Mouse (Mus musculus) stomach, postnatal 0 days (tissue): ENCODE results near the gene Ispd. TPM values are rescaled to one million over a fixed set of nuclear protein-coding genes. Genes with fewer than 3 reads are reported as not detected.

ENCODE experiments used
- ATAC-seq: fragments of 200-750 bp; cut with Nextera tagmentation; 2 replicates; pipeline ENCODE4 v1.8.0; 2017; ENCODE audit not compliant: low FRiP score, low TSS enrichment
- DNase-seq: peaks from one replicate; pipeline ENCODE4 v3.0.0-alpha.2; 2016; ENCODE audit warnings: low spot score
- H3K27ac ChIP-seq: fragments of 300-500 bp; sonication (generic); replicated peaks from 2 replicates; pipeline ENCODE4 v1.5.1; 2014; ENCODE audit warnings: mild to moderate bottlenecking, control low read depth
- H3K27me3 ChIP-seq: fragments of 300-500 bp; sonication (generic); 2 replicates; pipeline ENCODE4 v1.6.1; 2014; ENCODE audit warnings: low read length; ENCODE audit not compliant: control insufficient read depth, insufficient read depth
- H3K36me3 ChIP-seq: fragments of 300-500 bp; sonication (generic); 2 replicates; pipeline ENCODE4 v1.6.1; 2014; ENCODE audit warnings: low read length, mixed read lengths; ENCODE audit not compliant: control insufficient read depth, insufficient read depth
- H3K4me1 ChIP-seq: fragments of 300-500 bp; sonication (generic); replicated peaks from 2 replicates; pipeline ENCODE4 v1.6.1; 2014; ENCODE audit warnings: antibody characterized with exemption; ENCODE audit not compliant: control insufficient read depth, insufficient read depth
- H3K4me2 ChIP-seq: fragments of 300-500 bp; sonication (generic); replicated peaks from 2 replicates; pipeline ENCODE4 v1.6.1; 2014; ENCODE audit warnings: low read depth, mild to moderate bottlenecking, control low read depth, moderate library complexity
- H3K4me3 ChIP-seq: fragments of 300-500 bp; sonication (generic); 2 replicates; pipeline ENCODE4 v1.5.1; 2014; ENCODE audit warnings: low read depth, low read length, control low read depth
- H3K9ac ChIP-seq: fragments of 300-500 bp; sonication (generic); 2 replicates; pipeline ENCODE4 v1.6.1; 2014; ENCODE audit warnings: mild to moderate bottlenecking, low read length, control low read depth, mixed read lengths
- H3K9me3 ChIP-seq: fragments of 300-500 bp; sonication (generic); 2 replicates; pipeline ENCODE4 v1.6.1; 2016; ENCODE audit warnings: low read length; ENCODE audit not compliant: control insufficient read depth
- CTCF ChIP-seq: IDR thresholded peaks from 2 replicates; pipeline ENCODE4 v1.5.1; 2016; ENCODE audit warnings: antibody characterized with exemption, low read depth, mild to moderate bottlenecking, moderate library complexity
- EP300 ChIP-seq: optimal IDR thresholded peaks from 2 replicates; pipeline ENCODE3; 2016; ENCODE audit warnings: antibody characterized with exemption
- WGBS: fragments of 180-500 bp; shearing (Covaris S2); extraction: QIAGEN DNeasy Blood & Tissue Kit; methylation state at CpG from one replicate; pipeline ENCODE4 v1.1.7; 2014; 5-methylcytosine and 5-hydroxymethylcytosine counted together
- polyA plus RNA-seq: library from polyadenylated mRNA; unstranded; fragments of >200 nt; fragmentation: Nextera tagmentation; extraction: Ambion mirVana; gene quantifications from 2 replicates; pipeline ENCODE4 v1.2.1, GENCODE M21; 2015

Gene Ispd
- polyA plus RNA-seq, 1 experiment from 2014 or later, result 4.1 TPM

- H3K4me2 ChIP-seq, result no peak overlapping the region
Measured at GRCm38 (mm10) chr12:36681779-36682178, 300.5 kb downstream of the Ispd start.

DNA sequence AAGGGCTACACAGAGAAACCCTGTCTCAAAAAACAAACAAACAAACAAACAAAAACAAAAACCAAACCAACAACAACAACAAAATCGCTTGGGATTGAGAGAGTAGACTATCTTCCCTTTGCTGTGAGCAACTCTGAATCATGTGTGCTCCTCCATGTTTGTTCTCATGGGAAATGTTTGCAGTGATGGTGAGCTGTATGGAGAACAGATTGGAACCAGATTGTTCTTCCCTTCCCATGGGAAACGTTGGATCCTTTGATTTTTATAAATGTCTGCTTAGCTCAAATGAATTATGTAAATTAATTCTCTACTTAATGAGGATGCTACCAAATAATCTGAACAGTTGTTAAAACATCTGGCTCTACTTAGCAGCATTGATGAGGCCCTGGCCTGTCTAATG lies 312.8 kb downstream of the Ispd start:
- TF ChIP-seq EP300 (no peak), CTCF (no peak)
- H3K4me2 ChIP-seq, result no peak overlapping the region
- no peaks in the 10 kb centered on the region for H3K27me3 ChIP-seq
- H3K27ac ChIP-seq, result no peak overlapping the region
- no peaks in the 10 kb centered on the region for H3K36me3 ChIP-seq
- H3K9ac ChIP-seq, result no peak overlapping the region
- no peaks in the 10 kb centered on the region for H3K9me3 ChIP-seq
- WGBS, result 83% methylated on average over 2 of the region's 2 CpGs
- no peak for ATAC-seq
- H3K4me3 ChIP-seq, result no peak overlapping the region
- no peaks in the 10 kb centered on the region for H3K4me1 ChIP-seq
- no peak for DNase-seq

More at GRCm38 (mm10) chr12:36681779-36682178, 300.5 kb downstream of the Ispd start:
- no peaks in the 10 kb centered on the region for H3K27me3 ChIP-seq
- H3K9me3 ChIP-seq, result no peaks in the 10 kb centered on the region
- H3K36me3 ChIP-seq, result no peaks in the 10 kb centered on the region
- H3K4me1 ChIP-seq, result no peaks in the 10 kb centered on the region
- no peak overlapping the region for H3K27ac ChIP-seq
- no peak overlapping the region for H3K4me3 ChIP-seq
- ATAC-seq, result no peak
- no peak overlapping the region for H3K9ac ChIP-seq
- no peak for TF ChIP-seq EP300
- TF ChIP-seq CTCF, result peak; percentile 16; the same call in 1 of the 2 replicates
- WGBS, result 78% methylated on average over 6 of the region's 6 CpGs
- no peak for DNase-seq

GRCm38 (mm10) chr12:36704380-36704779 lies 323.1 kb downstream of the Ispd start:
- DNase-seq (no peak), ATAC-seq (no peak)
- no peaks in the 10 kb centered on the region for H3K4me1 ChIP-seq
- no peak overlapping the region for H3K4me3 ChIP-seq
- no peaks in the 10 kb centered on the region for H3K27me3 ChIP-seq
- no peaks in the 10 kb centered on the region for H3K9me3 ChIP-seq
- H3K4me2 ChIP-seq, result no peak overlapping the region
- no peak overlapping the region for H3K27ac ChIP-seq
- TF ChIP-seq CTCF (peak; percentile 65), EP300 (no peak)
- WGBS, result 26% methylated on average over 1 of the region's 1 CpGs
- H3K36me3 ChIP-seq, result no peaks in the 10 kb centered on the region
- no peak overlapping the region for H3K9ac ChIP-seq

DNA sequence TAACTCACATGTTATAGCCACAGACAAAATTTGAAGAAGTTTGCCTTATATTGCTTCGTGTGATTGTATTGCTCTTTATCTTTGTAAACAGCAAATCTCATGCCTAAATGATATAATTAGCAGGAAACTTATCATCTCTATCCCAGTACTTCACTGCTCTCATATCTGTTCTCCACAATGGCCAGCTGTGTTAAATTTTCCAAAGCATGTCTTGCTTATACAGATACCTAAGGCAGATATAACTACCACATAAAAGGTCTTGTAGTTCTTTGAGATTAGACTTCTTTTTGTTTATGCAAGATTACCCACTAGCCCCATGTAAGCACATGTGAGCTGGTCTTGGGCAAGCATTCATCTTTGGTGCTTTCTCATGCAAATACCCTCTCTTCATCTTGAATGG lies 327.6 kb downstream of the Ispd start:
- no peaks in the 10 kb centered on the region for H3K4me1 ChIP-seq
- H3K4me2 ChIP-seq, result no peak overlapping the region
- 72% methylated on average over 1 of the region's 1 CpGs for WGBS
- no peak overlapping the region for H3K4me3 ChIP-seq
- DNase-seq (no peak), ATAC-seq (no peak)
- no peak overlapping the region for H3K9ac ChIP-seq
- no peak overlapping the region for H3K27ac ChIP-seq
- H3K9me3 ChIP-seq, result no peaks in the 10 kb centered on the region
- TF ChIP-seq EP300 (no peak), CTCF (no peak)
- no peaks in the 10 kb centered on the region for H3K27me3 ChIP-seq
- H3K36me3 ChIP-seq, result no peaks in the 10 kb centered on the region

- H3K27ac ChIP-seq, result no peak overlapping the region
- H3K4me1 ChIP-seq, result no peaks in the 10 kb centered on the region
- H3K9me3 ChIP-seq, result no peaks in the 10 kb centered on the region
- ATAC-seq (no peak), DNase-seq (peak; percentile 17)
- H3K4me3 ChIP-seq, result peak overlapping the region; percentile 31
- peak overlapping the region; percentile 46 for H3K4me2 ChIP-seq
- H3K9ac ChIP-seq, result no peak overlapping the region
- 14% methylated on average over 17 of the region's 17 CpGs for WGBS
- H3K36me3 ChIP-seq, result no peaks in the 10 kb centered on the region
- no peaks in the 10 kb centered on the region for H3K27me3 ChIP-seq
- peak; percentile 69 for TF ChIP-seq CTCF
- TF ChIP-seq EP300, result no peak
Measured at GRCm38 (mm10) chr12:36713866-36714662, 332.8 kb downstream of the Ispd start.

DNA sequence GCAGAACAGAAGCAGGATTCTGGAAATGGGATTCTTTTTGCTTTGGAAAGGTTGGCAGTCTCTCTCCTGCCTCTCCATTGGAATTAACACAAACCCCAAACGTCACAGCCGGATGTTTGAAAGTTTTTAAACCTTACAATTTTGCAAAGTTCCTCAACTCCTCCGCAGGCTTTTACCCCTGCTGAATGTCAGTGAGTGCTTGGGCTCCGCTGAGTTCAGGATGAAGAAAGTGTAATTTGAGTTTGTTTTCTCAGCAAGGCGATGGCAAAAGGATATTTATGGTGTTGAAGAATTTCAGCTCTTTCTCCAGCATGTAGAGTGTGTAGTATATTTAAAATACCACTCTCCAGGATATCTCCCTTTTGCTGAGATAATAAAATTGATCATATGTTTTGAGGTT lies 336.3 kb downstream of the Ispd start:
- Histone ChIP-seq H3K4me1 (no peaks in the 10 kb centered on the region), H3K9me3 (no peaks in the 10 kb centered on the region), H3K9ac (no peak overlapping the region), H3K27ac (no peak overlapping the region), H3K4me2 (no peak overlapping the region), H3K36me3 (no peaks in the 10 kb centered on the region), H3K27me3 (no peaks in the 10 kb centered on the region), H3K4me3 (no peak overlapping the region)
- TF ChIP-seq CTCF (no peak), EP300 (no peak)
- no peak for DNase-seq
- ATAC-seq, result no peak
- 50% methylated on average over 5 of the region's 5 CpGs for WGBS
